Mouse (Mus musculus): ENCODE measurements around the gene Gin1. TPM values are rescaled to one million over a fixed set of nuclear protein-coding genes. Genes with fewer than 3 reads are reported as not detected.

The Gin1 gene
- 17.8 and 20.2 TPM in 2 replicates for polyA plus RNA-seq (2016; fragmentation: Nextera tagmentation; extraction: Ambion mirVana)

DNA sequence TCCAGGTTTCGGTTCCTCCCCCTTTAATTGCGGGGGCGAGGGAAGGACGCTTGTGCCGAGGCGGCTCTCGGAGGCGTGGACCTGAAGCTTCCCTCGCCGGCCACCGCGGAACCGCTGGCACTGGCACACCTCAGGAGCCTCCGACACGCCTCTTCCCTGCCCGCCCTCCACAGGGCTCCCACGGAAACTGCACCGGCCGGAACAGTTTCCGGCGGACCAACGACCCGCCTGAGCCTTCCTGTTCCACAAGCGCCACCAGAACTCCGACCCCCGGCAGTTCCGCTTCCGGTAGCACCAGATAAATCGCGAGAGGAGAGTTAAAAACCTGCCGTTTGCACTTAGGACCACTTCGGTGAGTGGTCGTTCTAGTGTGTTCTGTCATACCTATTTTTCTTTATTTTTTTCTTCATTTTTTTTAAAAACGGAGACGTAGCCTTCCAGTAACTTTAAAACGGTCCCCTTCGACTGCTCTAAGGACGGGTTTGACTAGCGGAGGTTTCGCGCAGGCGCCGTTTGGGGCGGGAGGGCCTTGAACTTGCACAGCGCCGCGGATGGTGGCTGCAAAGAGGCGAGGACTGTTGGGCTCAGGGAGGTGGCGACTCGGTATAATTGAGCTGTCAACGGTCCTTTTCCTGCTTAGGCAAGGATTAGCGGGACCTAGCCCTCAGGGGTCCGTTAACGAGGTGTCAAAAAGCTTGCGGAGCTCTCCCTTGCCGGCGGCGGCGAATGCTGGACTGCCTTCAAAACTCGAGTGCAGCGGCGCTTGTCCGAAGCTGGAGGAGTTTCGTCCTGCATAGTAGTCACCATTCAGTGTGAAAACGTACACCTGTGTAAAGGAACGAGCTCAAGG, at the start of gene Gin1, which contains the start of gene Ppip5k2:
TSS of gene Gin1 (plus strand) at position 269 of the 850 bp plus-strand sequence.
TSS of gene Ppip5k2 (minus strand) at position 508 of the 850 bp plus-strand sequence.
- under 1% methylated on average over 66 of the region's 66 CpGs for WGBS (ENCODE audit: insufficient replicate concordance)

DNA sequence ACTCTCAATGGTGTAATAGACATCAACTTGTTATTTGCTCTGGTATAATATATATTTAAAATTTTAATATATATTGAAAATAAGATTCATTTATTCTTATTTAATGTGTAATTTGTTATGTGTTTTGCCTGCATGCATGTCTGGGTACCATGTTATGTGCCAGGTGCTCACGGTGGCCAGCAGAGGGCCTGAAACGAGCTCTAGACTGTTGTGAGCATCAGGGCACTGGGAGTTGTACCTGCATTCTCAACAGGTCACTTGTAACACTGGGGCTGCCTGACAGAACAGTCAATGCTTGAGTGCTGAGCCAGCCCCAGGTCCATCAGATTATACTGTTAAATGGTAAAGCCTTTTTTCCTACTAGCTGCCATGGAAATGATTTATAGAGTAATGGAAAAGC, 43.2 kb upstream of the Gin1 start:
- no peaks in the 10 kb centered on the region for H3K9me3 ChIP-seq (replicated peaks)
- H3K27me3 ChIP-seq (replicated peaks) = no peaks in the 10 kb centered on the region
- H3K9ac ChIP-seq = no peak overlapping the region
- H3K4me1 ChIP-seq = no peaks in the 10 kb centered on the region
- no peak overlapping the region for H3K4me2 ChIP-seq
- peak; percentile 35; the same call in 1 of the 2 replicates for ATAC-seq
- WGBS (ENCODE audit: insufficient replicate concordance) = 69% methylated on average over 2 of the region's 2 CpGs
- no peak overlapping the region for H3K27ac ChIP-seq
- H3K4me3 ChIP-seq = no peak overlapping the region
- H3K36me3 ChIP-seq = peaks cover 33% of the 10 kb centered on the region

More for the DNA sequence above, at the start of gene Gin1, which contains the start of gene Ppip5k2:
- ATAC-seq = peak; percentile 98
- Histone ChIP-seq H3K9ac (peak within 1 kb of the TSS; percentile 87), H3K4me3 (peak within 1 kb of the TSS; percentile 89), H3K27me3 (replicated peaks) (no peaks in the 10 kb centered on the region), H3K4me2 (peak within 1 kb of the TSS; percentile 88), H3K27ac (peak within 1 kb of the TSS; percentile 94), H3K9me3 (replicated peaks) (no peaks in the 10 kb centered on the region), H3K4me1 (peaks cover 56% of the 10 kb centered on the region), H3K36me3 (no peaks in the 10 kb centered on the region; the same call in 1 of the 2 replicates)

DNA sequence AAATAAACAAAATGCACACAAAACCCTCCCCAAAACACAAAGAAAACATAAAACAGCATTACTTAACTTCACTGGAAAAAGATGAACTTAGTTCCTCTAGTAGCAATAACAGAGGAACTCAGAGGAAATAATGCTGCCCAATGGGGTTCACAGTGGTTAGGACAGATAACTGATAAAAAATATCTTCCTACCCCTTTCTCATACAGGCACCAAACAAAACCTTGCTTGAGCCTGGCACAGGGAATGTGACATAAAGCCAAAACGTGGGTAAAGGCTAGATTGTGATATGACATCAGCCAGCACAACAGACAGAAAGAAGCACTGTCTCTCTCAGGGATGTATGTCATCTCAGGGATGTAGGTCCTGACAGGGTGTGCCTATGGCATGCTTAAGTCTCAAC, 40.6 kb upstream of the Gin1 start:
- Histone ChIP-seq H3K4me3 (no peak overlapping the region), H3K4me2 (no peak overlapping the region), H3K36me3 (peaks cover 29% of the 10 kb centered on the region), H3K27me3 (replicated peaks) (no peaks in the 10 kb centered on the region), H3K27ac (no peak overlapping the region), H3K9me3 (replicated peaks) (no peaks in the 10 kb centered on the region), H3K9ac (no peak overlapping the region), H3K4me1 (no peaks in the 10 kb centered on the region)
- 42% methylated on average over 1 of the region's 1 CpGs for WGBS (ENCODE audit: insufficient replicate concordance)
- no peak for ATAC-seq

DNA sequence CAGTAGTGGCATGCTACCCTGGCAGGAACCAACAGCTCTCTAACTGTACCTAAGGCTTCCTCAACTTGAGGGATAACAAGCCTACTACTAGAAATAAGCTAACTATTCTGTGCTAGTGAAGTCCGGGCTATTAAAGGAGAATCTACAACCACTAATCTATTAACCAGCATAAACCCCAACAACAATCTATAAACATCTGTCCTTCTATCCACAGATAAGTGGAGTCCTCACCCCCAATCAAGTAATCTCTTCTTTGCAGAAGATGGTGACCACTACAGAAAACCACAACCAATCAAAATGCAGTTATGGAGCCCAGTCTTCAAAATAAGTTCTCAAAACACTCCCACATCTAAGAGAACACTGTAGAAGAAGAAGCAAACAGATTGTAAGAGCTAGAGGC, 26.9 kb upstream of the Gin1 start:
- peak overlapping the region; percentile 9; the same call in 1 of the 2 replicates for H3K4me2 ChIP-seq
- H3K27ac ChIP-seq = 0 out of 2 replicates have a peak overlapping the region, but pooled peaks have one; percentile 45
- 11% methylated on average over 1 of the region's 1 CpGs for WGBS (ENCODE audit: insufficient replicate concordance)
- H3K27me3 ChIP-seq (replicated peaks) = no peaks in the 10 kb centered on the region
- H3K4me1 ChIP-seq = peaks cover 14% of the 10 kb centered on the region
- ATAC-seq = peak; percentile 84
- H3K4me3 ChIP-seq = no peak overlapping the region
- peaks cover 66% of the 10 kb centered on the region for H3K36me3 ChIP-seq
- H3K9ac ChIP-seq = no peak overlapping the region
- H3K9me3 ChIP-seq (replicated peaks) = no peaks in the 10 kb centered on the region

DNA sequence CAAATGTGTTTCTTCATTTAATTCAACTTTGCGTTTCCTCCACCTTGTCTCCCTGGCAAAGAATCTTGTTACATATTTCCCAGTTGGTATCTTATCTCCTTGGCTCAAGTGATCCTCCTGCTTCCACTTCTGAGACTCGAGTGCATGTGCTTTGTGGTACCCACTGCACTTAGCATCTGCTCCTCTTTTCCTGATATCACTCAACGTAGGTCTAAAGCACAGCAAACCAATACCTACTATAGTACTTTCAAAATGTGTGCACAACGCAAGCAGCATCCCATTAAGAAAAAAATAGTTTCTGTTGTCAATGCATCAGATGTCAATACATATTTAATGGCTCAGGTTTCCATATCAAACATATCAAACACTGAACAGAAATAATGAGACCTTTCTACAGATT, 24.3 kb upstream of the Gin1 start:
- H3K4me3 ChIP-seq = no peak overlapping the region
- no peak overlapping the region for H3K27ac ChIP-seq
- ATAC-seq = no peak
- 69% methylated on average over 4 of the region's 4 CpGs for WGBS (ENCODE audit: insufficient replicate concordance)
- H3K36me3 ChIP-seq = peaks cover 61% of the 10 kb centered on the region
- no peaks in the 10 kb centered on the region for H3K27me3 ChIP-seq (replicated peaks)
- no peaks in the 10 kb centered on the region for H3K9me3 ChIP-seq (replicated peaks)
- H3K9ac ChIP-seq = no peak overlapping the region
- H3K4me2 ChIP-seq = no peak overlapping the region
- H3K4me1 ChIP-seq = peaks cover 14% of the 10 kb centered on the region

DNA sequence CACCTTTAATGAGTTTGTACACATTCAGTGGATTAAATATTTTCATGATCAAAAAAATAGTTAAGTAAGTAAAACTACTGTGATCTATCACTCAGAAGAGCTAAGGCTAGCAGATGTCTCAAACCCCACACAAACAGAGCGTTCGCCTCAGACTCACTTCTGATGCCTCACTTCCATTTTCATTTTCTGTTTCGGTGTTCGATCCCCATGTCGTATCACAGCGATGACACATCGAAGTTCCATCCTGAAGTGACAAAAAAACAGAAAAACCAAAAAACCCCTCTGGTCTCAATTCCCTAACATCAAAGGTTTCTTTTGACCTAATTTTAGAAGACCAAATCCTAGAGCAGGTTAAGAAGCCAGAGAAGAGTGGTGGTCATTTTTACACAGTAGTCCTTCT, 23.7 kb upstream of the Gin1 start:
- H3K9ac ChIP-seq = no peak overlapping the region
- no peaks in the 10 kb centered on the region for H3K9me3 ChIP-seq (replicated peaks)
- ATAC-seq = no peak
- H3K4me1 ChIP-seq = peaks cover 14% of the 10 kb centered on the region
- no peaks in the 10 kb centered on the region for H3K27me3 ChIP-seq (replicated peaks)
- no peak overlapping the region for H3K27ac ChIP-seq
- 91% methylated on average over 7 of the region's 7 CpGs for WGBS (ENCODE audit: insufficient replicate concordance)
- no peak overlapping the region for H3K4me3 ChIP-seq
- peaks cover 61% of the 10 kb centered on the region for H3K36me3 ChIP-seq
- H3K4me2 ChIP-seq = no peak overlapping the region

DNA sequence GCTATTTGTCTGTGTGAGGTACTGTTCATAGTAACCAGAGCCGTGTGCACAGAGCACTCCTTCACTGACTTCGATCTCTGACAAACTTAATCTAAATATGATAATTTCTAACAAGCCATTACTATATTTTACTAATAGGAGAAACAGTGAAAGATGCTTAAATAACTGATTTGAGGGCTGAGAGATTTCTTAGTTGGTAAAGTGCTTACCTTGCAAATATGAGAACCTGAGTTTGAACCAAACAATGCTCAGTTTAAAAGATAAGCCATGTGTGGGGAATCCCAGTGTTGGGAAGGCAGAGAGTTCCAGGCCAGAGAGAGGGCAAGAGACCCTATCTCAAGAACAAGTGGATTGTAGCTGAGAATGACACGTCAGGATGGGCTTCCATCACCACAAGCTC, 21.8 kb upstream of the Gin1 start:
- Histone ChIP-seq H3K9me3 (replicated peaks) (no peaks in the 10 kb centered on the region), H3K4me1 (peaks cover 4% of the 10 kb centered on the region), H3K27ac (no peak overlapping the region), H3K9ac (no peak overlapping the region), H3K27me3 (replicated peaks) (no peaks in the 10 kb centered on the region), H3K4me3 (no peak overlapping the region), H3K4me2 (no peak overlapping the region), H3K36me3 (peaks cover 60% of the 10 kb centered on the region)
- 75% methylated on average over 3 of the region's 3 CpGs for WGBS (ENCODE audit: insufficient replicate concordance)
- ATAC-seq = no peak

DNA sequence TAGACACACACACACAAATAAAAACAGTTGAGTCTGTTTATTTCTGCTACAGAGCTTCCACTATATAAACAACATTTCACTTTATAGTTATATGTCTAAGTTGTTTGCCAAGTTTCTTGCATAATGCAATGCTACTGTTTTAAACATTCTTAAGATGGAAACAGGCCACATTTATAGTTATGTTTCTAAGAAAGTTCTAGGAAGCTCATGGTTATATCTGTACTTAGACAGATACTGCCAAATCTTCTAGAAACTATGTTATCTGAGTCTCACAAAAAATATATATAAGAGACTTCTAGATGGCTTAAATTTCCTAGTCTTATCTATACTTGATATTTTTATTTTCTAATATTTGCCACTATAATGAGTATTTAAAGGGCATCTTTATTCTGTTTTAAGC, 16.8 kb upstream of the Gin1 start:
- no peak overlapping the region for H3K9ac ChIP-seq
- H3K4me1 ChIP-seq = peaks cover 13% of the 10 kb centered on the region
- H3K4me3 ChIP-seq = no peak overlapping the region
- H3K27ac ChIP-seq = no peak overlapping the region
- ATAC-seq = peak; percentile 58; the same call in 1 of the 2 replicates
- H3K27me3 ChIP-seq (replicated peaks) = no peaks in the 10 kb centered on the region
- no peak overlapping the region for H3K4me2 ChIP-seq
- H3K36me3 ChIP-seq = peaks cover 46% of the 10 kb centered on the region
- no peaks in the 10 kb centered on the region for H3K9me3 ChIP-seq (replicated peaks)

DNA sequence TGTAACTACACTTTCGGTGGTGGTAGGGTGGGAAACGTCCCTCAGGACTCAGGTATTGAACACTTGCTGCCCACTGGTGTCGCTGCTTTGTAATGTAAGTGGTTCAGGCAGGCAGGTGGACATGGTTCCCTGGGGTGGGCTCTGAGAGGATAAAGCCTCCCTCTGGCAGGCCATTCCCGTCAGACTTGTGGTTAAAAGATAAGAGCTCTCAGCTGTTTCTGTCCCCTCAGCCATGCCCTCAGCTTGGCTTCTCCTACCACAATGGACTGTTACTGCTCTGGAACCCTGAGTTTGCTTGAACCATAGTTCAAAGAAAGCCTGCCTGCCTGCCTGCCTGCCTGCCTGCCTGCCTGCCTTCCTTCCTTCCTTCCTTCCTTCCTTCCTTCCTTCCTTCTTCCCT, 15.6 kb upstream of the Gin1 start:
- H3K27ac ChIP-seq = peak overlapping the region; percentile 45; the same call in 1 of the 2 replicates
- peaks cover 43% of the 10 kb centered on the region for H3K36me3 ChIP-seq
- peaks cover 13% of the 10 kb centered on the region for H3K4me1 ChIP-seq
- H3K4me2 ChIP-seq = no peak overlapping the region
- H3K9me3 ChIP-seq (replicated peaks) = no peaks in the 10 kb centered on the region
- H3K4me3 ChIP-seq = no peak overlapping the region
- no peaks in the 10 kb centered on the region for H3K27me3 ChIP-seq (replicated peaks)
- 55% methylated on average over 4 of the region's 4 CpGs for WGBS (ENCODE audit: insufficient replicate concordance)
- ATAC-seq = peak; percentile 67
- 0 out of 2 replicates have a peak overlapping the region, but pooled peaks have one; percentile 17 for H3K9ac ChIP-seq

DNA sequence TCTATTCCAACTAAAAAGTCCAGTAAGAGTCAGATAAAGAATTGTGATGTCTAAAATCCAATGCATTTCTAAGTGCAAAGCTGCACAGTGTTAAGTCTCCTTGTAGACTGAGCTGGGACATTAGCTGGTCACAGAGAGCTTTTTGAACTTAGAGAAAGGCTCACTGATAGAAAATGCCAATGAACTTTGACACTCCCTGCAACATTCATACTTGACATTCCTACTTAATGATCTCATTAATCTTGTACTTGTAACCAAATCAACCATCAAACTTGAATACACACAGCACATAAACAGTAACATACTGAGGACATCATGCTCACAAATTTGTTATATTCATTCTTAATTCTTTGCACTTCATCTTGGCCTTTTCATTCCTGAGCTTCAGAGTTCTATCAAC, 10.1 kb upstream of the Gin1 start:
- Histone ChIP-seq H3K27ac (no peak overlapping the region), H3K9me3 (replicated peaks) (no peaks in the 10 kb centered on the region), H3K4me2 (no peak overlapping the region), H3K36me3 (peaks cover 22% of the 10 kb centered on the region), H3K4me1 (peaks cover 6% of the 10 kb centered on the region), H3K9ac (no peak overlapping the region), H3K4me3 (no peak overlapping the region), H3K27me3 (replicated peaks) (no peaks in the 10 kb centered on the region)
- no peak for ATAC-seq

DNA sequence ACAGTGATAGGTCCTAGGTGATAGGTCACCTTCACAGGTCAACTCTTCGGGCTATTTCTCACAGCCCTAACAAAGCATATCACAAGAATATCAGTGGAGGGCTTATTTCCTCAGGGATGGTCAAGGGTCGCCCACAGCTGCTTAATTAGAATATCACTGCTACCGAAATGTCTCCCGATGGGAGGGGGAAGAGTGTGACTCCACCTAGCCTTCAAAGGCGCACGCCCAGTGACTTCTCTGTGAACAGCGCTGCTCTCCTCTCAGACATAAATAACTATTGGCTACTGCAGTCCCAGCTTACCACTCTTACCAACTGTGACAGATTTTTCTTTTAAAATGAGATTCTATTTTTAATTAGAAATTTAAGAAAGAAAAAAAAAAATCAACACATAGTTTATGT, 9.4 kb upstream of the Gin1 start:
- 75% methylated on average over 7 of the region's 7 CpGs for WGBS (ENCODE audit: insufficient replicate concordance)
- no peak overlapping the region for H3K9ac ChIP-seq
- H3K27me3 ChIP-seq (replicated peaks) = no peaks in the 10 kb centered on the region
- no peak overlapping the region for H3K4me2 ChIP-seq
- H3K27ac ChIP-seq = no peak overlapping the region
- peaks cover 6% of the 10 kb centered on the region; the same call in 1 of the 2 replicates for H3K4me1 ChIP-seq
- H3K36me3 ChIP-seq = peaks cover 14% of the 10 kb centered on the region
- H3K4me3 ChIP-seq = no peak overlapping the region
- no peaks in the 10 kb centered on the region for H3K9me3 ChIP-seq (replicated peaks)
- ATAC-seq = no peak

DNA sequence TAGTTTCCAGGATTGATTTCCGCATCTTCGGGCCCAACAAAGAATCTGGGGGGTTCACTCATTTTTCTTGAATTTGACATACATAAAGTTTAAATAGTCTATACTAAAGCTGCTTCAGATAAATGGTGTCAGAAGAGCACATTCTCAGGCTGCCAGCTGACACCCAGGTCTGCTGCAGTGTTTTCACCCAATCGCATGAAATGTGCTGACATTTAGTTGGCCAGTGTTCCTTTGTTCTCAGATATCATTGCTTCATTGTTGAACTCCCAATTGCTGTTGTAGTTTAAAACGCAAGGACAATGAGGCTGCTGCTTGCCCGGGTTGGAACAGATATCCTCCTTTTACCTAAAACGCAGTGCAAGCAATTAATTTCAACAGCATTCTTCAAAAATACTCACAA, 8.5 kb upstream of the Gin1 start:
- no peak for ATAC-seq
- Histone ChIP-seq H3K27me3 (replicated peaks) (no peaks in the 10 kb centered on the region), H3K4me1 (peaks cover 10% of the 10 kb centered on the region; the same call in 1 of the 2 replicates), H3K36me3 (peaks cover 11% of the 10 kb centered on the region), H3K27ac (no peak overlapping the region), H3K4me2 (no peak overlapping the region), H3K9me3 (replicated peaks) (no peaks in the 10 kb centered on the region), H3K4me3 (no peak overlapping the region), H3K9ac (no peak overlapping the region)
- 81% methylated on average over 6 of the region's 6 CpGs for WGBS (ENCODE audit: insufficient replicate concordance)

Data from liver, embryonic 12.5 days (tissue).